Mouse (Mus musculus): ENCODE data around the gene Zbtb38.

GRCm38 (mm10) chr9:96751821-96752602 lies 619 bp downstream of the Zbtb38 start:
- TF ChIP-seq ZNF384 (IDR thresholded peaks at IDR 0.05; ENCODE audit: low read depth, low read length) (no peak), CHD2 (IDR thresholded peaks at IDR 0.05; ENCODE audit: low read depth, low read length) (no peak), ZC3H11A (IDR thresholded peaks at IDR 0.05; ENCODE audit: borderline replicate concordance, low read depth, low read length) (no peak), MAFK (IDR thresholded peaks at IDR 0.05; ENCODE audit: insufficient read depth, low read depth, low read length) (no peak), HCFC1 (IDR thresholded peaks at IDR 0.05; ENCODE audit: borderline replicate concordance, insufficient read depth, low read length) (no peak)
